Mouse (Mus musculus) liver, adult 2 months (tissue): ENCODE measurements around the gene C1ql4. TPM values are rescaled to one million over a fixed set of nuclear protein-coding genes. Genes with fewer than 3 reads are reported as not detected.
A peak's percentile ranks its signal among the peaks of the same experiment; 100 is the strongest.

Experiments used
- DNase-seq: peaks from one replicate; pipeline ENCODE4 v3.0.0-alpha.2; 2011; ENCODE audit warnings: low read depth, low spot score; ENCODE audit errors: extremely low read depth
- H3K27ac ChIP-seq: fragments of 200-500 bp; replicated peaks from 2 replicates; pipeline ENCODE4 v1.5.1; 2012; ENCODE audit warnings: low read depth, mild to moderate bottlenecking, control low read depth, inconsistent platforms, low read length; ENCODE audit not compliant: insufficient read depth
- H3K27me3 ChIP-seq: fragments of 200-500 bp; 2 replicates; pipeline ENCODE4 v1.6.1; 2012; ENCODE audit warnings: mild to moderate bottlenecking, moderate library complexity, low read length, inconsistent platforms; ENCODE audit not compliant: control insufficient read depth, insufficient read depth
- H3K36me3 ChIP-seq: fragments of 200-500 bp; 2 replicates; pipeline ENCODE4 v1.6.1; 2012; ENCODE audit warnings: low read length, inconsistent platforms; ENCODE audit not compliant: control insufficient read depth, insufficient read depth
- H3K4me1 ChIP-seq: fragments of 200-500 bp; 2 replicates; pipeline ENCODE4 v1.6.1; 2011; ENCODE audit warnings: low read length; ENCODE audit not compliant: control insufficient read depth, insufficient read depth
- H3K4me3 ChIP-seq: fragments of 200-500 bp; 2 replicates; pipeline ENCODE4 v1.5.1; 2011; ENCODE audit warnings: low read depth, mild to moderate bottlenecking, control low read depth, low read length, moderate library complexity; ENCODE audit not compliant: insufficient read depth
- H3K79me2 ChIP-seq: fragments of 200-500 bp; 2 replicates; pipeline ENCODE4 v1.6.1; 2012; ENCODE audit warnings: inconsistent platforms, mild to moderate bottlenecking, low read length, moderate library complexity; ENCODE audit not compliant: control insufficient read depth, insufficient read depth
- H3K9ac ChIP-seq: fragments of 200-500 bp; 2 replicates; pipeline ENCODE4 v1.6.1; 2012; ENCODE audit warnings: low read depth, mild to moderate bottlenecking, control low read depth, inconsistent platforms, low read length
- CTCF ChIP-seq: fragments of 200-500 bp; IDR thresholded peaks from 2 replicates; pipeline ENCODE4 v1.5.1; 2011; ENCODE audit warnings: low read depth, low read length, control low read depth
- POLR2A ChIP-seq: fragments of 200-500 bp; IDR thresholded peaks from 2 replicates; pipeline ENCODE4 v1.6.1; 2011; ENCODE audit warnings: low read length, control low read depth; ENCODE audit not compliant: insufficient read depth; ENCODE audit errors: extremely low read depth
- WGBS: fragments of 180-500 bp; shearing (Covaris S2); methylation state at CpG from one replicate; pipeline ENCODE4 v1.1.7; 2018; 5-methylcytosine and 5-hydroxymethylcytosine counted together
- polyA plus RNA-seq: library from polyadenylated mRNA; depleted of rRNA; stranded (reverse); fragments of >200 nt; gene quantifications from 2 replicates; pipeline ENCODE4 v1.2.3, GENCODE M21; 2012
- total RNA-seq: library from RNA; depleted of rRNA; stranded (reverse); fragments of >200 nt; gene quantifications from 2 replicates; pipeline ENCODE4 v1.2.3, GENCODE M21; 2014

Gene C1ql4
- total and polyA plus RNA-seq, 2 experiments, result 0.11 TPM; not detected in 1

DNA sequence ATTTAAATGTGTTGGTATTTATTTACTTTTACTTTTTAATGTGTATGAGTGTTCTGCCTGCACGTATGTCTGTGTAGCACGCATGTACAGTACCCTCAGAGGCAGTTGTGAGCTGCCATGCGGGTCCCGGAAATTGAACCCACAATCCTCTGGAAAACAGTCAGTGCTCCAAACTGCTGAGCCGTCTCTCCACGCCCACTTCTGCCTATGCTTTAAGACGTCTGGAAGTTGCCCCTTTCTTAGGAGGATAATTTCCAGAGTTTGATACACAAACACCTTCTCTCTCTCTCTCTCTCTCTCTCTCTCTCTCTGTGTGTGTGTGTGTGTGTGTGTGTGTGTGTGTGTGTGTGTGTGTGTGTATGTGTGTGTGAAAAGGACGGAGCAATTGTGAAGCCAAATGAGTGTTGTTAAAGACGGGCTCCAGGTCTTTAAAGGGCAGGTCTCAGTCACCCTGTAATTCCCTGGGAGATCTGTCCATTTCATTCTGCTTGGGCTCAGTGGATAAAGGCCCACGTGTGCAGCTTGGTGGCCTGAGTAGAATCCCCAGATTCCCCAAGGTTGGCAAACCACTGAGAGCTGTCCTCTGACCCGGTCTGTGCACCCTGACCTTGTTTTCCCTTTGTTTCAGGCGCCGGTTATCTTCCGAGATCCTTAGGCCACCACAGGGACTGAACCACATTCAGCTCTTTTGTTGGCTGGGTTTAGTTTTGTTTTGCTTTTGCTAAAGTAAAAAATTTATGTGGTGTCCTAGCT, 26.9 kb upstream of the C1ql4 start:
- H3K4me3 ChIP-seq, result no peak overlapping the region
- DNase-seq, result no peak
- WGBS, result 51% methylated on average over 14 of the region's 14 CpGs
- H3K27ac ChIP-seq, result 0 out of 2 replicates have a peak overlapping the region, but pooled peaks have one; percentile 11
- no peaks in the 10 kb centered on the region for H3K27me3 ChIP-seq
- no peak overlapping the region for H3K9ac ChIP-seq
- no peaks in the 10 kb centered on the region for H3K79me2 ChIP-seq
- TF ChIP-seq POLR2A, result no peak
- no peak for TF ChIP-seq CTCF
- no peaks in the 10 kb centered on the region for H3K36me3 ChIP-seq
- no peaks in the 10 kb centered on the region; the same call in 1 of the 2 replicates for H3K4me1 ChIP-seq

DNA sequence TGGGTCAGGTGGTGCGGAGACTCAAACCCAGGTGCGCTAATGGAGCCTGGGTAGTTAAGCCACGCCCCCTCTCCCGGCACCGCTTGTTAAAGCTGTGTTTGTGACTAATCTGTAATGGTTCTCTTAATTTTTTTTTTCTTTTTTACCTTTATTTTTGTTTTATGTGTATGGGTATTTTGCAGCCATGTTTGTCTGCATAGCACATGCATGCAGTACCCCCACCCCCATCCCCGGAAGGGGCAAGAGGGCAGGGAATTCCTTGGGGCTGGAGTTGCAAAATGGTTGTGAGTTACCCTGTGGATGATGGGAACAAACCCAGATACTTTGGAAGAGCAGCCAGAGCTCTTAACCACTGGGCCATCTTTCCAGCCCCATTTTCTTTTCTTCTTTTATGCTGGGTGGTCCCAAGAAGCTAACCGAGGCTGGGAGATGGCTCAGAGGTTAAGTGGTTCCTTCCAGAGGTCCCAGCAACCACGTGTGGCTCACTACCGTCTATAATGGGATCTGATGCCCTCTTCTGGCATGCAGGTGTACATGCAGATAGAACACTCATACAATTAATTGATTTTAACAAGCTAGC, 25.9 kb upstream of the C1ql4 start:
- no peak overlapping the region for H3K9ac ChIP-seq
- no peaks in the 10 kb centered on the region; the same call in 1 of the 2 replicates for H3K4me1 ChIP-seq
- DNase-seq, result no peak
- 14% methylated on average over 9 of the region's 9 CpGs for WGBS
- no peaks in the 10 kb centered on the region for H3K36me3 ChIP-seq
- no peaks in the 10 kb centered on the region for H3K79me2 ChIP-seq
- TF ChIP-seq CTCF (peak; percentile 41), POLR2A (no peak)
- H3K27ac ChIP-seq, result no peak overlapping the region
- H3K27me3 ChIP-seq, result no peaks in the 10 kb centered on the region
- H3K4me3 ChIP-seq, result no peak overlapping the region

DNA sequence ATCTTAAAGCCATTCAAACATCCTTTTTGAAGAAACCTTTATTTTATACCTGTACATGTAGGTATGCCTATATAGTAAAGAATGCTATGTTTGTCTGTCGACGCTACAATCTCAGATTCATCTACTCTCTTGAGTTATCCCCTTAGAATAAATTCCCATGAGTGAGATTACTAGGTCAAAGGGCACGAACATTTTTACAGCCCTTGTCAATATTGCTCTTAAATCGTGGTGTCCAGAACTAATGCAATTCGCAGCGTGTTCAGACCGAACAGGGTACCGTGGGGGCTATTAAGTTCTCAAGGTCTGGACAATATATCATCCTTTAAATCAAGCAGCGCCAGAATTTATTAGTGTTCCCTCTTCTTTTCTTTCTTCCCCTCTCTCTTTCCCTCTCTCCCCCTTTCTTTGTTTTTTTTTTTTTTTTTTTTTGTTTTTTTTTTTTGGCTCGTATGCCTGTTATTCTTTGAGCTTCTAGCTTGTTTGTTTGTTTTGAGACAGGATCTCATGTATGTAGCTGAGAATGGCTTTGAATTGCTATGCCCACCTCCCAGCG, 25.3 kb upstream of the C1ql4 start:
- no peak for DNase-seq
- no peaks in the 10 kb centered on the region for H3K27me3 ChIP-seq
- TF ChIP-seq CTCF (no peak), POLR2A (no peak)
- H3K9ac ChIP-seq, result no peak overlapping the region
- no peak overlapping the region for H3K4me3 ChIP-seq
- no peaks in the 10 kb centered on the region; the same call in 1 of the 2 replicates for H3K4me1 ChIP-seq
- 69% methylated on average over 11 of the region's 11 CpGs for WGBS
- H3K79me2 ChIP-seq, result no peaks in the 10 kb centered on the region
- H3K27ac ChIP-seq, result no peak overlapping the region
- no peaks in the 10 kb centered on the region for H3K36me3 ChIP-seq

DNA sequence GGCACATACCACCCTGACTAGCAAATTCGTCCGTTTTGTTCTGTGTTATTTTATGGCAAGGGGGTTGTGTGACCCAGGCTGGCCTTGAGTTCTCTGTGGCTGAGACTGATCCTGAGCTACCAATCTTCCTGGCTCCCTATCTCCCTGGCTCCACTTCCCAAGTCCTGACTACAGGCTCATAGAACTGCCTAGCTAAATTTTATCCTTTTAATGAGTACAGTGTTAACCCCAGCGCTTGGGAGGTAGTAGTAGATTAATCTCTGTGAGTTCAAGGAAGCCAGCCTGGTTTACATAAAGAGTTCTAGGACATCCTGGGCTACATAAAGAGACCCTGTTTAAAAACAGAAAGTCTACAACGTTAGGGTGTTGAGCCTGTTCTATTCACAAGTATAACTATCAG, 24.2 kb upstream of the C1ql4 start:
- Histone ChIP-seq H3K9ac (no peak overlapping the region), H3K4me1 (no peaks in the 10 kb centered on the region; the same call in 1 of the 2 replicates), H3K36me3 (no peaks in the 10 kb centered on the region), H3K27me3 (no peaks in the 10 kb centered on the region), H3K4me3 (no peak overlapping the region), H3K79me2 (no peaks in the 10 kb centered on the region), H3K27ac (no peak overlapping the region)
- WGBS, result 72% methylated on average over 4 of the region's 4 CpGs
- no peak for TF ChIP-seq POLR2A
- no peak for TF ChIP-seq CTCF
- no peak for DNase-seq

DNA sequence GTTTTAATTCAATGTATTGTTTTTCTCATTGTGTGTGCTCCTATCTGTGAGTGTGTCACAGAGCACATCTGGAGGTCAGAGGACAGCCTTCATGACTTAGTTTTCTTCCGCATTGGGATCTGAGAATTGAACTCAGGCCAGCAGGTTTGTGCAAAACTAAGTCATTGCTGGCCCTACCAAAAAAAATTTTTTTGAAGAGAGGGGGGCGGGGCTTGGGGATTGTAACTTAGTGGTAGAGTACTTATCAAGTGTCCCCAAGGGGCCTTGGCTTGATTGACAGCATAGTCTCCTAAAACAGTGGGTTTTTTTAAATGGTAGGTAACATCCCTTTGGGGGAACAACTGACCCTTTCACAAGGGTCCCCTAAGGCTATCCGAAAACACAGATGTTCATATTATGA, 23.5 kb upstream of the C1ql4 start:
- TF ChIP-seq CTCF, result no peak
- TF ChIP-seq POLR2A, result no peak
- no peak overlapping the region for H3K9ac ChIP-seq
- no peak overlapping the region for H3K27ac ChIP-seq
- no peak for DNase-seq
- H3K36me3 ChIP-seq, result peaks cover 2% of the 10 kb centered on the region
- no peaks in the 10 kb centered on the region; the same call in 1 of the 2 replicates for H3K4me1 ChIP-seq
- H3K27me3 ChIP-seq, result no peaks in the 10 kb centered on the region
- 72% methylated on average over 3 of the region's 3 CpGs for WGBS
- H3K79me2 ChIP-seq, result no peaks in the 10 kb centered on the region
- H3K4me3 ChIP-seq, result no peak overlapping the region

DNA sequence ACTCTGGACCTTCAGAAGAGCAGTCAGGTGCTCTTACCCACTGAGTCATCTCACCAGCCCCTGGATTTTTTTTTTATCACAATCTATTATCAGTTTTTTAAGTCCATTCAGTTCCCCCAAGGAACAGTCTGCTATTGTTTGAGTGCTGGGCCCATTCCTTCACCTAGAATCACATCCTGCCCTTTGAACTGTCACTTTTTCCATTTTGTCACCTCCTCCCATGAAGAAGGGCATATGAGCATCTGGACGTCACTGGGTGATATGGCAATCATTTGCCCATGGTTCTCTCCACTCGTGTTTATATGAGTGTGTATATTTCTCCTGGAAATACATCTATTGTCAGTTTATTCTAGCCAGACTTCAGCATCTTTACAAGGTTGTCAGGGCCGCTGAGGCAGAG, 20.2 kb upstream of the C1ql4 start:
- Histone ChIP-seq H3K4me3 (no peak overlapping the region), H3K79me2 (no peaks in the 10 kb centered on the region), H3K4me1 (no peaks in the 10 kb centered on the region), H3K27me3 (no peaks in the 10 kb centered on the region), H3K36me3 (peaks cover 16% of the 10 kb centered on the region), H3K9ac (no peak overlapping the region), H3K27ac (no peak overlapping the region)
- TF ChIP-seq CTCF (no peak), POLR2A (no peak)
- WGBS, result 75% methylated on average over 3 of the region's 3 CpGs
- DNase-seq, result no peak
